Mouse (Mus musculus) lung, postnatal 25 days (tissue): ENCODE measurements around the gene Olfr857.
"Not testable (repeated sequence)": the region's sequence is repeated elsewhere in the genome, so short reads cannot be mapped to it uniquely, and the experiment has no call there.

ENCODE experiments used
- DNase-seq: peaks from one replicate; pipeline ENCODE4 v3.0.0; 2022; ENCODE audit warnings: low spot score

The Olfr857 gene

GRCm38 (mm10) chr9:19709133-19709532 is at the start of gene Olfr857:
Gene Olfr857, plus strand, starts transcription at chr9:19709433.
- no peak for DNase-seq

GRCm38 (mm10) chr9:19690281-19690680 is 19.0 kb upstream of the Olfr857 start:
- DNase-seq = no peak

- peak; percentile 1 for DNase-seq
Observed at GRCm38 (mm10) chr9:19691426-19691825, 17.8 kb upstream of the Olfr857 start.

- DNase-seq = no peak
Observed at GRCm38 (mm10) chr9:19692430-19692829, 16.8 kb upstream of the Olfr857 start.

- not testable (repeated sequence) for DNase-seq
Observed at GRCm38 (mm10) chr9:19694285-19694684, 14.9 kb upstream of the Olfr857 start.

DNA sequence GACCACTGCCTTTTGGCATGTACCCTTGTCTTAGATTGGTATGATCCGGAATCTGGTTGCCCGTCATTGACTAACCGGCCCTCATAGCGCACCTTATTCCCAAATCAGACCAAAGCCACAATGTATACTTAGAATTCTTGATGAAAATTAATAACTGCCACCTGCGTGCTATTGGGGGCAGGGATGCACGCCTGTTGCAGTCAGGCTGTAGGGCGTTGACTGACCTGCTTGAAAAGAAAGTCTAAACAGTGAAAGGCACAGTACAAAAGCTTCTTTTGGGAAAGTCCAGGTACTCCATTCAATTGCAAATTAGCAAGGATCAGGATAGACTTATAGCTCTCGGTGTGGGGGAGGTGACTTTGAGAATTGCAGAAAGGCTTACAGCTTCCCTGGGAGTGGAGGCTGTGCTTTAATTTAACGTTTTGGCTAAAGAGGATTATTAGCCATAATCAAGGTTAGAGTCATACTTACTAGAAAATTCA is 14.3 kb upstream of the Olfr857 start:
- not testable (repeated sequence) for DNase-seq

DNA sequence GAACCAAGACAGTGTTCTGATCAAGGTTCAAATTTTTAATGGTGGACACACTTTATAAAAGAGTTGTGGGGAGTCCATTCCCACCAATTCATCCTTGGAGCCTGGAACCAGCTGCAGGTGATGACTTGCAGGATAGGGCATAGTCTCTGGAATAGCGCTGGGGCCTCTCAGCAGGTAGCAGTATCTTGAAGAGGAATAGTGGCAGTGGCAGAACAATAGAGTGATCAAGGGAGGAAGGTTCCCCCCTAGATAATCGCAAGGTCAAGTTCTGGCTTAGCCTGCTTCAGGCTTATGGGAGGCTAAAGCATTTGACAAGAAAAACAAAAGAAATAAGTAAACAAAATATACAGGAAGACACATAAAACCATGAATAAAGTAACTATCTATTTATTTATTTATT is 4.7 kb upstream of the Olfr857 start:
- not testable (repeated sequence) for DNase-seq
